Mouse (Mus musculus) CH12.LX (cell line): ENCODE data around the gene Rab5b. TPM values are rescaled to one million over a fixed set of nuclear protein-coding genes. Genes with fewer than 3 reads are reported as not detected.

Experiments used
- DNase-seq: peaks from one replicate; pipeline ENCODE4 v3.0.0-alpha.2; 2013; ENCODE audit errors: extremely low read depth
- H3K27ac ChIP-seq: 2 replicates; pipeline ENCODE4 v1.5.1; 2012; ENCODE audit warnings: low read depth, mild to moderate bottlenecking, control low read depth, moderate library complexity; ENCODE audit not compliant: insufficient read depth
- H3K27me3 ChIP-seq: replicated peaks from 2 replicates; pipeline ENCODE3; 2012; ENCODE audit warnings: inconsistent platforms
- H3K36me3 ChIP-seq, 2 experiments: replicated peaks in 1 of 2; 2 replicates each; pipeline versions ENCODE3 to v1.6.1; 2012; ENCODE audit warnings: inconsistent platforms in 1 of 2, low read length in 1 of 2, mild to moderate bottlenecking in 1 of 2, mixed read lengths in 1 of 2, moderate library complexity in 1 of 2; ENCODE audit not compliant: control insufficient read depth in 1 of 2, insufficient read depth in 1 of 2
- H3K4me1 ChIP-seq, 2 experiments: 2 replicates each; pipeline ENCODE4 v1.6.1; 2012; ENCODE audit warnings: inconsistent platforms in 1 of 2, moderate library complexity in 1 of 2; ENCODE audit not compliant: insufficient read depth in 2 of 2, control insufficient read depth in 1 of 2
- H3K4me2 ChIP-seq: 2 replicates; pipeline ENCODE4 v1.6.1; 2012; ENCODE audit warnings: low read depth, mild to moderate bottlenecking, control low read depth; ENCODE audit not compliant: poor library complexity, insufficient read depth, severe bottlenecking
- H3K4me3 ChIP-seq, 3 experiments: fragments of 150-350 bp in 1 of 3; sonication (generic) in 1 of 3; replicated peaks in 1 of 3; 2 replicates each; pipeline versions ENCODE3 to v1.5.1; 2011 to 2012; ENCODE audit warnings: low read depth in 2 of 3, low read length in 2 of 3, mild to moderate bottlenecking in 2 of 3, moderate library complexity in 2 of 3, control low read depth in 1 of 3, improper control_type of control experiment in 1 of 3, inconsistent platforms in 1 of 3, mixed read lengths in 1 of 3; ENCODE audit not compliant: poor library complexity in 1 of 3
- H3K79me2 ChIP-seq: replicated peaks from 2 replicates; pipeline ENCODE4 v1.6.1; 2012; ENCODE audit warnings: mild to moderate bottlenecking, moderate library complexity; ENCODE audit not compliant: control insufficient read depth, poor library complexity, insufficient read depth, severe bottlenecking; ENCODE audit errors: extremely low read depth
- H3K9ac ChIP-seq: 2 replicates; pipeline ENCODE4 v1.6.1; 2012; ENCODE audit warnings: low read depth, mild to moderate bottlenecking, control low read depth, moderate library complexity; ENCODE audit not compliant: insufficient read depth
- H3K9me3 ChIP-seq: replicated peaks from 2 replicates; pipeline ENCODE3; 2012; ENCODE audit warnings: low read length, inconsistent platforms, mixed read lengths
- BHLHE40 ChIP-seq: IDR thresholded peaks from 2 replicates; pipeline ENCODE4 v1.6.1; 2011; ENCODE audit warnings: mild to moderate bottlenecking, low read depth, low read length, improper control_type of control experiment
- CHD1 ChIP-seq: IDR thresholded peaks from 2 replicates; pipeline ENCODE4 v1.6.1; 2012; ENCODE audit warnings: low read depth, low read length, improper control_type of control experiment, inconsistent platforms
- CHD2 ChIP-seq: IDR thresholded peaks from 2 replicates; pipeline ENCODE4 v1.6.1; 2011; ENCODE audit warnings: low read length, improper control_type of control experiment
- CTCF ChIP-seq, 2 experiments: IDR thresholded peaks in 1 of 2; conservative IDR thresholded peaks in 1 of 2; 2 replicates each; pipeline ENCODE4 v1.5.1; 2011 to 2012; ENCODE audit warnings: low read depth in 2 of 2, low read length in 2 of 2, improper control_type of control experiment in 1 of 2, inconsistent platforms in 1 of 2, mild to moderate bottlenecking in 1 of 2, moderate library complexity in 1 of 2
- E2F4 ChIP-seq: IDR thresholded peaks from 2 replicates; pipeline ENCODE4 v1.6.1; 2011; ENCODE audit warnings: low read depth, low read length, improper control_type of control experiment; ENCODE audit not compliant: insufficient replicate concordance
- ELF1 ChIP-seq: IDR thresholded peaks from 2 replicates; pipeline ENCODE4 v1.6.1; 2014; ENCODE audit warnings: low read depth, mild to moderate bottlenecking, inconsistent platforms, low read length, improper control_type of control experiment
- ETS1 ChIP-seq: conservative IDR thresholded peaks from 2 replicates; pipeline ENCODE4 v1.6.1; 2012; ENCODE audit warnings: low read depth, mild to moderate bottlenecking, inconsistent platforms, low read length, improper control_type of control experiment, moderate library complexity
- GABPA ChIP-seq: IDR thresholded peaks from 2 replicates; pipeline ENCODE4 v1.6.1; 2012; ENCODE audit warnings: low read depth, low read length, improper control_type of control experiment, inconsistent platforms; ENCODE audit not compliant: insufficient replicate concordance
- HCFC1 ChIP-seq: IDR thresholded peaks from 2 replicates; pipeline ENCODE4 v1.6.1; 2012; ENCODE audit warnings: low read depth, mild to moderate bottlenecking, inconsistent platforms, low read length, improper control_type of control experiment
- IRF4 ChIP-seq: IDR thresholded peaks from 2 replicates; pipeline ENCODE4 v1.6.1; 2014; ENCODE audit warnings: low read depth, mild to moderate bottlenecking, inconsistent platforms, low read length, improper control_type of control experiment
- JUN ChIP-seq: IDR thresholded peaks from 2 replicates; pipeline ENCODE4 v1.6.1; 2011; ENCODE audit warnings: low read depth, mild to moderate bottlenecking, low read length, improper control_type of control experiment, moderate library complexity; ENCODE audit not compliant: insufficient read depth
- JUND ChIP-seq: conservative IDR thresholded peaks from 2 replicates; pipeline ENCODE4 v1.6.1; 2011; ENCODE audit warnings: low read depth, low read length, improper control_type of control experiment
- KAT2A ChIP-seq: IDR thresholded peaks from 2 replicates; pipeline ENCODE4 v1.6.1; 2012; ENCODE audit warnings: low read length, improper control_type of control experiment, inconsistent platforms; ENCODE audit not compliant: insufficient replicate concordance
- MAFK ChIP-seq: IDR thresholded peaks from 2 replicates; pipeline ENCODE4 v1.6.1; 2011; ENCODE audit warnings: low read length, improper control_type of control experiment; ENCODE audit not compliant: insufficient replicate concordance
- MAX ChIP-seq: IDR thresholded peaks from 2 replicates; pipeline ENCODE4 v1.6.1; 2011; ENCODE audit warnings: low read length, improper control_type of control experiment
- MAZ ChIP-seq: IDR thresholded peaks from 2 replicates; pipeline ENCODE4 v1.6.1; 2012; ENCODE audit warnings: low read depth, mild to moderate bottlenecking, inconsistent platforms, low read length, improper control_type of control experiment, moderate library complexity
- MEF2A ChIP-seq: IDR thresholded peaks from 2 replicates; pipeline ENCODE4 v1.6.1; 2014; ENCODE audit warnings: low read depth, mild to moderate bottlenecking, inconsistent platforms, low read length, improper control_type of control experiment, borderline replicate concordance
- MXI1 ChIP-seq: IDR thresholded peaks from 2 replicates; pipeline ENCODE4 v1.6.1; 2011; ENCODE audit warnings: mild to moderate bottlenecking, low read depth, low read length, improper control_type of control experiment
- MYC ChIP-seq: IDR thresholded peaks from 2 replicates; pipeline ENCODE4 v1.6.1; 2011; ENCODE audit warnings: low read depth, mild to moderate bottlenecking, improper control_type of control experiment, low read length
- NELFE ChIP-seq: IDR thresholded peaks from 2 replicates; pipeline ENCODE4 v1.6.1; 2011; ENCODE audit warnings: low read depth, low read length, improper control_type of control experiment
- NRF1 ChIP-seq: IDR thresholded peaks from 2 replicates; pipeline ENCODE4 v1.6.1; 2014; ENCODE audit warnings: low read depth, mild to moderate bottlenecking, inconsistent platforms, low read length, improper control_type of control experiment, moderate library complexity
- PAX5 ChIP-seq: IDR thresholded peaks from 2 replicates; pipeline ENCODE4 v1.6.1; 2012; ENCODE audit warnings: low read length, inconsistent platforms, mixed read lengths
- POLR2A ChIP-seq: IDR thresholded peaks from 2 replicates; pipeline ENCODE4 v1.6.1; 2011; ENCODE audit warnings: low read depth, mild to moderate bottlenecking, improper control_type of control experiment, low read length
- POLR2AphosphoS2 ChIP-seq: IDR thresholded peaks from 2 replicates; pipeline ENCODE4 v1.6.1; 2011; ENCODE audit warnings: low read depth, low read length, improper control_type of control experiment
- RAD21 ChIP-seq: IDR thresholded peaks from 2 replicates; pipeline ENCODE4 v1.6.1; 2011; ENCODE audit warnings: low read depth, mild to moderate bottlenecking, low read length, improper control_type of control experiment, moderate library complexity
- RCOR1 ChIP-seq: conservative IDR thresholded peaks from 2 replicates; pipeline ENCODE4 v1.6.1; 2012; ENCODE audit warnings: low read depth, mild to moderate bottlenecking, inconsistent platforms, low read length, improper control_type of control experiment
- SIN3A ChIP-seq: IDR thresholded peaks from 2 replicates; pipeline ENCODE4 v1.6.1; 2012; ENCODE audit warnings: low read length, improper control_type of control experiment, inconsistent platforms
- SMC3 ChIP-seq: IDR thresholded peaks from 2 replicates; pipeline ENCODE4 v1.6.1; 2011; ENCODE audit warnings: low read depth, low read length, improper control_type of control experiment
- TBP ChIP-seq: conservative IDR thresholded peaks from 2 replicates; pipeline ENCODE4 v1.6.1; 2011; ENCODE audit warnings: low read depth, low read length, improper control_type of control experiment
- TCF12 ChIP-seq: IDR thresholded peaks from 2 replicates; pipeline ENCODE4 v1.6.1; 2014; ENCODE audit warnings: low read depth, mild to moderate bottlenecking, inconsistent platforms, low read length, improper control_type of control experiment
- UBTF ChIP-seq: IDR thresholded peaks from 2 replicates; pipeline ENCODE4 v1.6.1; 2012; ENCODE audit warnings: low read depth, mild to moderate bottlenecking, inconsistent platforms, low read length, improper control_type of control experiment, moderate library complexity
- USF1 ChIP-seq: IDR thresholded peaks from 2 replicates; pipeline ENCODE4 v1.6.1; 2014; ENCODE audit warnings: low read depth, mild to moderate bottlenecking, inconsistent platforms, low read length, improper control_type of control experiment
- USF2 ChIP-seq: conservative IDR thresholded peaks from 2 replicates; pipeline ENCODE4 v1.6.1; 2011; ENCODE audit warnings: low read depth, low read length, improper control_type of control experiment
- ZC3H11A ChIP-seq: IDR thresholded peaks from 2 replicates; pipeline ENCODE4 v1.6.1; 2012; ENCODE audit warnings: low read depth, mild to moderate bottlenecking, inconsistent platforms, low read length, improper control_type of control experiment
- ZKSCAN1 ChIP-seq: IDR thresholded peaks from 2 replicates; pipeline ENCODE4 v1.6.1; 2012; ENCODE audit warnings: low read depth, inconsistent platforms, low read length, improper control_type of control experiment, borderline replicate concordance
- ZMIZ1 ChIP-seq: IDR thresholded peaks from 2 replicates; pipeline ENCODE4 v1.6.1; 2012; ENCODE audit warnings: low read depth, mild to moderate bottlenecking, inconsistent platforms, low read length, improper control_type of control experiment
- ZNF384 ChIP-seq: IDR thresholded peaks from 2 replicates; pipeline ENCODE4 v1.6.1; 2012; ENCODE audit warnings: low read depth, low read length, improper control_type of control experiment, inconsistent platforms
- dilution Hi-C: fragments of 300-500 bp; cut with MboI; formaldehyde crosslinking; loops from 2 replicates; pipeline ENCODE4 v1.14.3; 2020; ENCODE audit warnings: low sequenced_read_pairs; ENCODE audit not compliant: extremely low pct_unique_long_range_greater_than_20kb, extremely low pct_ligation_motif_present
- in situ Hi-C: fragments of 300-500 bp; cut with MboI; formaldehyde crosslinking; loops from 3 replicates; pipeline ENCODE4 v1.14.3; 2019; ENCODE audit warnings: low sequenced_read_pairs, low pct_ligation_motif_present, low pct_unique_long_range_greater_than_20kb, mixed read lengths
- polyA plus RNA-seq: library from polyadenylated mRNA; unstranded; fragments of >175 nt; gene quantifications from 2 replicates; pipeline ENCODE4 v1.2.1, GENCODE M21; 2012; ENCODE audit warnings: low read depth; ENCODE audit not compliant: insufficient read length
- total RNA-seq, 2 experiments: library from RNA; depleted of rRNA; stranded (reverse); fragments of 300-350 nt in 1 of 2; fragments of >200 nt in 1 of 2; gene quantifications; 2 replicates each; pipeline ENCODE4 v1.2.3; 2012 to 2014

The Rab5b gene
- total and polyA plus RNA-seq, 3 experiments = 20.4 to 34.4 (median 27.4) TPM

DNA sequence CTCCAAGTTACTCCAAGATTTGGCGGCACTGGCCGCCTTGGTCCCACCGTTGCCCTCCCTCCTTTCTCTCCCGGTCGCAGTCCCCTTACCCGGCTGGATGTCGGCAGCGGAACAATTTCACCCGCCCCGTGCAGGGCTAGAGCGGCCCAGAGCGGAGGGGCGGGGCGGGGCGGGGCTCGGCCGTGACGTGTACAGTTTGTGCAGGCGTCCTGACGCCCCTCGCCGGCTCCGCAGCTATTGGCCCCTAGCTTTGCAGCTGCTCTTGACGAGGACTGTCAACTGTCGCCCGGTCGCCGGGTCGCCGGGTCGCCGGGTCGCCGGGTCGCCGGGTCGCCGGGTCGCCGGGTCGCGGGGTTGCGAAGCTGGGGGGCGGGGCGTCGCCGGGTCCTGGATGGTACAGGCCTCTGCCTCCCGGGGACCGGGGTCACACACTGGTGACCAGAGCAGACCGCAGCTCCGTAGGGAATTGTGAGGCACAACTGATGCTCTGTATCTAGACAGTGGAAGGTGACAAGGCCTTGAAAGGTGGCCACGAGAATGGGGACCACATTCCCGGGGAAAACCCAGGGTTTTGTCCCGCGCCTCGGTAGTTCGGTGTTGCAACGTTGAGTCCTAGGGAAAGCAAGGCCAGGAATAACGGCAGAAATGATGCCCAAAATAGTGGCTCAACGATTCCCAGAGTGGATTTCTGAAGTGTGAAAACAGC, 22.1 kb downstream of the Rab5b start, which contains the start of gene Suox:
TSS of gene Suox (minus strand) at position 311 of the 706 bp plus-strand sequence.
- in situ Hi-C loops = loop anchor here (5.0 kb wide), 1 partner anchor 47 kb away; the partner anchor contains the start of gene Rps26
- Histone ChIP-seq H3K79me2 (no peaks in the 10 kb centered on the region), H3K27me3 (peaks cover 3% of the 10 kb centered on the region), H3K4me3 (peak within 1 kb of the TSS; percentile 58 to 77 (median 71)), H3K27ac (peak within 1 kb of the TSS; percentile 63; the same call in 1 of the 2 replicates), H3K4me1 (peaks cover 16 to 40% of the 10 kb centered on the region in 2 experiments), H3K9me3 (no peaks in the 10 kb centered on the region), H3K9ac (peak within 1 kb of the TSS; percentile 51), H3K36me3 (peaks cover 6 to 17% of the 10 kb centered on the region in 2 experiments), H3K4me2 (peak within 1 kb of the TSS; percentile 89)
- no peak for TF ChIP-seq USF1
- TF ChIP-seq USF2 = no peak
- peak; percentile 54 for TF ChIP-seq MXI1
- peak; percentile 44 for TF ChIP-seq TCF12
- TF ChIP-seq POLR2A = 0 out of 2 replicates have a peak, but pooled peaks have one; percentile 33
- no peak for TF ChIP-seq JUND
- no peak for TF ChIP-seq CTCF (conservative IDR thresholded peaks at IDR 0.05 in 1 of 2, IDR thresholded peaks at IDR 0.05 in 1 of 2; ENCODE audit: low read depth in 2 of 2, low read length in 2 of 2)
- no peak for TF ChIP-seq GABPA
- TF ChIP-seq TBP = no peak
- TF ChIP-seq MEF2A = 0 out of 2 replicates have a peak, but pooled peaks have one; percentile 4
- TF ChIP-seq JUN = no peak
- no peak for TF ChIP-seq POLR2AphosphoS2
- 0 out of 2 replicates have a peak, but pooled peaks have one; percentile 38 for TF ChIP-seq CHD1
- peak; percentile 31; the same call in 1 of the 2 replicates for TF ChIP-seq SIN3A
- no peak for TF ChIP-seq RCOR1
- TF ChIP-seq NELFE = no peak
- TF ChIP-seq BHLHE40 = peak; percentile 36
- TF ChIP-seq ZMIZ1 = no peak
- no peak for TF ChIP-seq MAFK
- TF ChIP-seq PAX5 = no peak
- TF ChIP-seq E2F4 = no peak
- no peak for TF ChIP-seq MYC
- no peak; the same call in 1 of the 2 replicates for TF ChIP-seq IRF4
- TF ChIP-seq ELF1 = 0 out of 2 replicates have a peak, but pooled peaks have one; percentile 34
- no peak for TF ChIP-seq RAD21
- no peak for TF ChIP-seq ZNF384
- TF ChIP-seq HCFC1 = peak; percentile 29; the same call in 1 of the 2 replicates
- 0 out of 2 replicates have a peak, but pooled peaks have one; percentile 36 for TF ChIP-seq MAX
- no peak for TF ChIP-seq UBTF
- no peak for TF ChIP-seq ETS1
- no peak for TF ChIP-seq ZKSCAN1
- no peak for TF ChIP-seq ZC3H11A
- 0 out of 2 replicates have a peak, but pooled peaks have one; percentile 54 for TF ChIP-seq KAT2A
- peak; percentile 40; the same call in 1 of the 2 replicates for TF ChIP-seq MAZ
- TF ChIP-seq SMC3 = peak; percentile 18; the same call in 1 of the 2 replicates
- no peak for TF ChIP-seq CHD2
- 0 out of 2 replicates have a peak, but pooled peaks have one; percentile 14 for TF ChIP-seq NRF1
- dilution Hi-C loops = no loop called here
- DNase-seq = peak; percentile 86
